Mouse (Mus musculus) spleen, postnatal 14 days (tissue): ENCODE results near the gene Pheta1.

ENCODE experiments used
- DNase-seq, 2 experiments: peaks; one replicate each; pipeline ENCODE4 v3.0.0; 2021 to 2022; ENCODE audit warnings: low spot score in 2 of 2

The Pheta1 gene

DNA sequence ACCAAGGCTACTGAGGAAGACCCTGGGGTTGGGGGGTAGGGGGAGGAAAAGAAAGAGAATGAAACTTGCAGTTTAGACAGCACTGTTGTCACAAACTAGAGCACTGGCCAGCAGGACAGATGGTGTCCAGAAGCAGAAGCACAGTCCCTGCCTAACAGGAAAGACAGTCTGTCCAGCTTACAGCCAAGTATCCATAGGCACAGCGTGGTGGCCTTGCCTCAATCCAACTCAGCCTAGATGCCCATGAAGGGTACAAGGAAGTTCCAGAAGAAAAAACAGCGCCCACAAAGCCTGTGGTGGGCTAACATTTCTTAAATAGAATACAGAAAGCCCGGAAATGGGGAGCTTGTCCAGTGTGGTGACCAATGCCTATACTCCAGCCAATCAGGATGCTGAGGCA, 23.2 kb upstream of the Pheta1 start:
- DNase-seq = no peak

DNA sequence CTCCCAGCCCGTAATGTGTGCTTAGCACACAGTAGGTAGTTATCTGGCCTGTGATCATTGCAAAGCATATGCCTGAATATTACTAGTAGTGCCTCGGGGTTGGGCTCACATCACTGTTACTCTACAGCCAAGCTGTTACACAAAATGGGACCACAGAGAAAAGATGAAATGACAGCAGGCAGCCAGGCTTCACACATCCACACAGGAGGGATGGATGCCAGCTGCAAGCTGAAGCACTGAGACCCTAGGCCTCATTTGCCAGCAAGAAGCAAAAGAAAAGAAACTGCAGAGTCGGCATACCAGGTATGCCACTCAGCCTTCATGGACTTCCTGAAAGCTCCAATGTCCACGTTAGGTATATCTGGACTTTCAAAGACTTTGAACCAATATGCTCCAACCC, 20.9 kb upstream of the Pheta1 start:
- no peak for DNase-seq

DNA sequence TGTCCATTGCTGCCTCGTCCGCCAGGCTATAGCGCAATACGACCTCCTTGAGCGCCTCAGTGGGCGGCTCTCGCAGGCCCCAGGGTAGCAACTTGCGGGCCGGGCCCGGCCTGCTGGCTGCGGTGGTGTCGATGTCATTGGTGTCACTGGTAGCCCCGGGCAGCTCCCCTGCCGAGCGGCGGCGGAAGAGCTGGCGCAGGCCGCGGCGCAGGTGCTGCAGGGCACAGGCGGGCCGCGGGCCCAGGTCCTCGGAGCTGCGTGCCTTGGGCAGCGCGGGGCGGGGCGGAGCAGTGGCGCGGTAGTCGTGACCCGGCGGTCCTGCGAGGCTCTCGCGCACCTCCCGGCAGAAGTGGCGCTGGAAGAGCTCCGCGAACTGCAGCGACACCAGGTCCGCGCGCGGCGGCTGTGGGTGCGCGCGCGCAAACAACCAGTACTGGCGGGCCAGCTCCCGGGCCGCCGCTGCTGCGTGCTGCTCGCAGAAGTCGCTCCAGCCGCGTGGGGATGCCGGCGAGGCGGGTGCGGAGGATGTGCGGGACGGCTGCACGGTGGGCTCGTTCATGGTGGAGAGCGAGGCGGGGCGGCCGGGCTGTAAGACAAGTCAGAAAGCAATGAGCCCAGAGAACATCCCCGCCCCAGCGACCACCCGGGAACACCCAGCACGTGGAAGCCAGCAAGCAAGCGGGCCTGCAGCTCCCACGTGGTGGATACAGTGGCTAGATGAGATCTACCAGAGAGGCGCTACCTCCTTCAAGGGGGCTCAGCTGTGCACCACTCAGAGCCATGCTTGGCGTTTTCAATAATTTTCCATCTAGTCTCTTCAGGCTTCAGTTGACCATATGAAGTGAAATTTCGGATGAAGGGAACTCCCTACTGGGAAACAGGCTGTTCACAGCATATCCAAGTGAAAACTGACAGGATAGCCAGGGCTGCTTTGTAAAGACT, 20.0 kb upstream of the Pheta1 start:
- DNase-seq = no peak

DNA sequence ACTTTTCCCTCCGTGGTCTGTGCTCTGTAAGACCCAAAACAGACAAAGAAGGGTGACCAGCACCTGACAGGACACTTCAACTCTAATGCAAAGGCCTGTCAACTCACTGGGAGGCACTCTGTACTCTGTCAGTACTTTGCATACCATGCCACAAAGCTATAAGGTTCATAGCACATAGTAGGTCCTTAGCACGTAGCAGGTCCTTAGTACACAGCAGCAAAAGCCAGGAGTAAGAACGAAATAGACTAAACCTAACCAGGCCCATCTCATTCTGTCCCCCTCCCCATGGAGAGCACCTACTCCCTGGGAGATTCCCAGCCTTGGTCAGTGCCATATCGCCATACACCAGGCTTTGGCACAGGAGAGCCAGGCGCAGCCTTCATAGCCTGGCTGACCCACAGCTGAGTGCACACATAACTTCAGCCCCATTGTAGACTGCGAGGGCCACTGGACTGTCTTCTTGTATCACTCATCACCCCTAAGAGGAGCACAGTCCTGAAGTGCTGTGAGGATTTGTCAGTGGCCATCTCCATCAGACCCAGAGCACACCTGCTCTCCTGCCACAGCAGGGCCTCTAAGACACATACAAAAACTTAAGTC, 17.7 kb upstream of the Pheta1 start:
- no peak for DNase-seq

DNA sequence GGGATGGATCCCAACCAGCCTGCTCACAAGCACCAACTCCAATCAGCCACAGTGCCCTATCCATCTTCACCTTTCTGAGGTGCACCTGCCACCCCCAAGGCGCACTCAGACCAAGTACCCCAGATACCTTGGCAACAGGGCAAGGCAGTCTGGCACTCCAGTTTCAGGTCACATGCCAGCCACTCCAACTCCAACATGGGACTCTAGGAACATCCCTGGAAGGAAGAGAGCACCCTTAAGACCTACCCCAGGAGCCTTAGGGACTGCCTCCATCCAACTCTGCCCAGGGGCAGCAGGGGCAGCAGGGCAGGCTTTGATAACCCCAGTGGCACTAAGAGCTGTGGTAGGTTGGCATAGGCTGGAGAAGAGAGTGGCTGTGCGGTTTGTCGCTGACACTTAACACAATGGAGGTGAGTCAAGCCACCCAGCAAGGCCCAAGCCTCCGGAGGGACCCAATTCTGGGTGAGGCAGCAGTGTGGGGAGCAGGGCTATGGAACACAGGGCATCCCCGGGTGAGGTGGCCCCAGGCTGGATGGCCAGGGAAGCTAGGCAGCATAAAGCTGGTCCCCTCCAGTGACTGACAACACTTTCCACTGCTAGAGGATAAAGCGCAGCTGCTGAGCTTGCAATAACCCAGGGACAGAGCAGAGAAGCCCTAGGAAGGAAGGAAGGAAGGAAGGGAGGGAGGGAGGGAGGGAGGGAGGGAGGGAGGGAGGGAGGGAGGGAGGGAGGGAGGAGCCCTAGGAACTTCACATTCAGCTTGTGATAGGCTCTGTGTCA, 16.2 kb upstream of the Pheta1 start:
- no peak for DNase-seq

DNA sequence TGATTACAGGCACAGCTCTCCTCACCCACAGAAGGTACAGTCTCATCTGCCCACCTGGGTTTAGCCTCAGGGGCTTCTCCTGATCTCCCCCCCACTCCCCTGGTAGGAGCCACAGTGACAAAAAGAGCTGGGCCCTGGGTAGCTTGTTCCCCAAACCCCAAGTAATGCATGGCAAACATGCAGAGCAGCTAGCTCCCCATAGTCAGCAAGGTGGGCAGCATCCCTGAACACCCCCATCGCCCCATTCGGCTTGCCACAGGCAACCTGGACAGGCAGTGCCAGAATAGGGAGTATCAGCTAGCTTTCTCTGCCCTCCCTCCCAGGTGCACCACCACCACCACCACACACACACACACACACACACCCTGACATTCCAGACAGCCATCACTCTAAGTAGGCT, 15.6 kb upstream of the Pheta1 start:
- no peak for DNase-seq

DNA sequence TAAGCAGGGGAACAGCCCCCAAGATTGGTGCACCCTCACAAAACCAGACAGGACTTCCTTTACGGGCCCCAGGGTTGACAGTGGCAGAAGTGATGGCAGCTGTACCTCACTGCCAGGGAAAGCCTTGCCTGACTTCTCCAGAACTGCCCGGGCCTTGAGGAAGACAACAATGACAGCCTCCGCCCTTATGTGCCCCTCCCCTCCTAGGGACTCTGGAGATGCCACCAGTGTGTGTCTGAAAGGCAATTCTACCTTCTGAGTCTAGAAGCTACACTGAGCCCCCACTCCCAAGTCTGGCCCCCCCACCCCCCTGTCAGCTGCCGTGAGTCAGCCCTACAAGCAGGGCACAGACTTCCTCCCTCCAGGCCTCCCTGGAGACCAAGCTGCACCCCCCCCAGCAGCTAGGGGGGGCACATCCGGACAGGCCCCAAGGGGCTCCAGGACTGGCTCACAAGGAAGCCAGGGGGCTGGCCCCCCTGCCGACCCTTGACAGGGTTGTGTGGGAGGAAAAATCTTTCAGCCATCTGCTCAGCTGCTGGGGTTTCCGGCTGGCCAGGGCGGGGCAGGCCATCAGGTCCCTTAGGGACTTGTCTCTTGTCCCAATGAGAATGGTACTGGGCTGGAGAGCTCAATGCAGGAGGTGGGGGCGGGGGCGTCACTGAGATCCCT, 15.1 kb upstream of the Pheta1 start:
- peak; percentile 70 to 82 for DNase-seq

DNA sequence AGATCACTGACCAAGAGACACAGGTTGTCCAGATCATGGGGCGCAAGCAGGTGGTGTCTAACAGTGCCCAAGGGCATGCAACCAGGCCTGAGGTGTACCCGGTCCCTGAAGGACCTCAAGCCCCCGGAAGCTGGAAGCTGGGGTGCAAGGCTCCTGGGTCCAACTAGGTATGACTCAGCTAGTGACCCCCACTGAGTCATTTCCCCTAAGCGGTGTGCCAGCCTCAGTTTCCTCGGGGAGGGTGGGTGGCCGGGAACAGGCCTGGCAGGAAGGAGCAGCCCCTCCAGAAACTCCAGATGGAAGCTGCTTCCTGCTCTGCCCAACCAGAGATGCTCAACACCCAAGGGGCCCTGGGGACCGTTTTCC, 14.6 kb upstream of the Pheta1 start:
- no peak for DNase-seq

DNA sequence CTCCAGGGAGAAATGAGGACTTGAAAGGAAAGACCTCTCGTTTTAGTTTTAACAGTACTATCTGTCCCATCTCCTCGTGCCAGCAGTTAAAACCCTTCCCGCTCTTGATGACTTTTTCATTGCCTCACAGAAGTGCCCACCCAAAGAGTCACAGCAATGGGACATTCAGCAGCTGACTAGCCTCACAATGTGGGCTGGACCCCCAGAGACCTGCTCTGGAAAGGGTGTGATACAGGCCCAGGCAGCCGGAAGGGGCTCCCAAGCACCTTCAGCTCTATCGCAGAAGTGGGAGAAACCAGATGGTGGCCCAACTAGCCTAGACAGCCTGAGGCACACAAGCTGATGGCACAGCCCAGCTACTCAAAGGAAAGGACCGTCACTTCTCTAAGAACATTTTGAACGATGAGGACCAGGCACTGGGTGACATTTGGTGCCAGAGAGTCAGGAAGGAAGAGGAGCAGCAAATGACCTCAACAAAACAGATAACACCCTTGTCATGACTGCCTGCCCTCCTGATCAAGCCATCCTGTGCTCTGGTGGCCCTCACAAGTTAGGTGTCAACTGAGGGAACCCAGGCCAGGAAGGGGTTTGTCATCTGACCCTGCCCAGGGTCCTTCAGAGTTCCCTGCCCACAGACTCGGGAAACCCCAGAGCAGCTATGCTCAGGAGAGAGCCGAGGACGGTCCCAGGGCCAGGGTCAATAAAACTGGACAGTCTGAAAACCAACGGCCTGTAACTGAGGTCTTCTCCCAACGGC, 13.6 kb upstream of the Pheta1 start:
- no peak for DNase-seq

DNA sequence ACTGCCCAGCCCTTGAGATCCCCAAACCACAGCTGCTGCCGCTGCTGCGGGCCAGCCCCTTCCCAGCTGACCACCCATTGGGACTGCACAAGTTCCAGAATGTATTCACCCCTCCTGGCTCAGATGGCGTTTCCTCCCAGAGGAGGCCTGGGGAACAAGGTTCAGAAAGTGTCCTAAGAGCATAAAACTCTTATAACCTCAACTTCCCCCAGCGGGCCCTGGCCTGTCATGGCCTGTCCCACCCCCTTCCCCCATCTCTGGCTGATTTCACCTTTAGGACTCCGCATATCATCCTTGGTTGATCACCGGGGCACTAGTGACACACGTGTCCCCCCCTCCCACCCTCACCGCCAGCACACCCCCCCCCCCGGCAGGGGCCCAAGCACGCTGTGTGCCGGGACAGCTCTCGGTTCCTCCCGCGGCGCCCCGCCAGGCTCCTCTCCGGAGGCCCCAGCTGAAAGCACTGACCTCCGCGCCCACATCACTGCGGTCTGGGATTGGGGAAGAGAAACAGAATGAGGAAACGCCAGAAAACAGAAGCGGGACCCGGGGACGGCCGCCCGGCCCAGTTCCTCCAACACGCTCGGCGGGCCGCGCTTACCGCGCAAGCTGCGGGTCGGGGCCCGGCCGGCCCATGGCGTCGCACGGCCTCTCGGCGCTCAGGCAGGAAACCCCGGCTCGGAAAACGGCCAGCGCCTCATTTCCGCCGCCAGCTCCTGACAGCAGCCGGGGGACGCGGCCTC, 12.7 kb upstream of the Pheta1 start:
- peak; percentile 67 to 77 for DNase-seq

DNA sequence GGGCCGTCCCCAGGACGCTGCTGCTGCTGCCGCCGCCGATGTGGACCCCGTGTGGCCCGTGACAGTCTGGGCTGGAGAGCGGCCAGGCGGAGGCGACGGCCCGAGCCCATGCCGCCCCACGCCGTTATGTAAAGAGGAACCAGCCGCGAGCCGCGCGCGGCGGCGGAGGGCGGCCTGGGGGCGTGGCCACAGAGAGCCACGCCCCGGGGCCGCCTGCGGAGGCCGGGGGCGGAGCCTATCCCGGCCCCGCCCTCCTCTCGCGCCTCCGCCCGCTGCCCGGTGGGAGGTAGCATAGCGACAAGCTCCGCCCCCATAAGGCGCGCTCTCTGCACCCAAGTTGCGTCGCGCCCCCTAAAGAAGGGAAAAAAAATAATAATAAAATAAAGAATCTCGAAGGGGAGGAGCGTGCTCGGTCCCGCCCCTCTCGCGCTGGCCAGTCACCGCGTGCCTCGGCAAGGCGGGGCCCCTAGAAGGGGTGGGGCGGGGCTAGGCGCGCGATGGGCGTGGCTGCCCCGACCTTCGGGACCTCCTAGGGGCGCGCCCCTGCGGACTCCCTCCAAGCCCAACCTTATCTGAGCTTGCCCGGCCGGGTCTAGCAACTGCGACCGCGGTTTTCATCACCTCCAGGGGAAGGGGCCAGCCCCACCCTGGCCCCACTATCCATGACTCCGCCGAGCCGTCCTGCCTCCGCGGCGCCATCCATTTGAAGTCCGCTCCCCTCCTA, 11.9 kb upstream of the Pheta1 start:
- DNase-seq = peak; percentile 89 to 90

DNA sequence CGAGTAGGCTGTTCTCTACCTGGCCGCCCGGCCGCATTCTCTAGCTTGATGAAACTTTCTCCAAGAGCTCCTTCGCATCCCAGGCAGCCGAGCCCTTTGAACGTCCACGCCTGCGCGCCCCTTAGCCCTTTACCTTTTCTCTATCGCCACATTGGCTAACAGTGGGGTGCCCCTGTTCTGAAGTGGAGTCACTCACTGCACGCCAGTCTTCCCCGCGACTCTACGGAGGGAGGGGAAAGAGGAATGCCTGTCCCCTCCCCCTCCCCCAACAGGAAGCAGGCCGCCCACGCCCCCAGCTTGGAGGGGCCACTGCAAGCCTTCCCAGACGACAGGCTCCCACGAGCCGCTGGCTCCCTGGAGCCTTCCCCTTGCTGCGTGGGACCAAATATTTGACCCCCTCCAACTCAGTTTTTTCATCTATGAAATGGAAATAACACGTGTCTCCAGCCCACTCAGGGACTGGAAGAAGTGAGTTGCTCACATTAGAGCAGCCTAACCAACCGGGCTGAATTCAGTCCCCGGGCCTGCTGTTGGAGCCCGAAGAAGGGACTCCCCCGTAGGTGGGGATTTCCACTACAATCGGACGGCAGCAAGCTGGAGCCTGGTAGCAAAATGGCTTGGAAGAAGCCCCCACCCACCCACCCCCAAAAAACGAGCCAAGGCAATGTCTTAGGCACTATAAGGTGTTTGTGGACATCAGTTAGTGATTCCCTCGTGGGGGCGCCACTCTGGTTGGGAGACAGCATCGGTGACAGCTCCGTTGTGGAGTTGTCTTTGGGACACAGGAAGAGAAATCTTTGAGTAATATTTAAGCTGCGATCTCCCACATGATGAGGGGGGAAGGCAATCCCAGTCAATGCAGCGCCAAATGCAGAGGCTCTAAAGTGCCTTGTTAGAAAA, 11.1 kb upstream of the Pheta1 start, which contains the start of gene Sh2b3:
Sh2b3 (minus strand) TSS at position 206 of the 900 bp plus-strand sequence.
- peak in 1 of 2 experiments; percentile 38 for DNase-seq

DNA sequence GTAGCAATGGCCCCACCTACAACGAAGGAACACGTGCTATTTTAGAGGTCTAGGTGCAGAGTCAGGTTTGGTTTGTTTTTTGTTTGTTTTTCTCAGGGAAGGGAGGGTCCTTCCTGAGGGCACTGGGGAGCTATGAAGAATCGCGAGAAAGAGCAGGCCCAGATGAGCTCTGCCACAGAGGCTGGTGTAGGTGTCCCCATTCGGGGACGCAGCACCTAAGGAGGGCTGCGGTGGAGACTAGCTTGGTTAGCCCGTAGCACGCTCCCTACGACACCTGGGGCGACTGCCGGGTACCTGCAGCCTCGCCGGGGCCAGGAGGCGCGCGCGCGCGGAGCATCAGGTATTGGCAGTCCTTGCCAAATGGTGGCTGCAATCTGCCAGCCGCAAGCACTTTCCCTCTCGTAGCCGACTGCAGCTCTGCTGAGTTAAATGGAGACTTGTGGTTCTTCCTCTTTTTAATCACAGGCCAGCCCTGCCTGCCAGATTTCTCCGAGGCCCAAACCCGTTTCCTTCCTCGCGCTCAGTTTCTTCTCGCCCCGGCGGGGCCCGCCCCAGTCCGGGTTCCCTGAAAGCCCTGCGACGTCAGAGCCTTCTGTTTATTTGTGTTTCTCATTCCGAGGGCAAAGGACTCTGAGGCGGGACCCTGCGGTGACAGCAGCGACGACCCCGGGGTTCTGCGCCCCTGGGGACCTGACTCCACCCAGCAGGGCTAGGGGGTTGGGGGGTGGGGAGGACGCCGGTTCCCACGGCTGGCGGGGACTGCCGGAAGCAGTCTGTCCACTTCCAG, 10.2 kb upstream of the Pheta1 start:
- peak; percentile 48 to 66 for DNase-seq

DNA sequence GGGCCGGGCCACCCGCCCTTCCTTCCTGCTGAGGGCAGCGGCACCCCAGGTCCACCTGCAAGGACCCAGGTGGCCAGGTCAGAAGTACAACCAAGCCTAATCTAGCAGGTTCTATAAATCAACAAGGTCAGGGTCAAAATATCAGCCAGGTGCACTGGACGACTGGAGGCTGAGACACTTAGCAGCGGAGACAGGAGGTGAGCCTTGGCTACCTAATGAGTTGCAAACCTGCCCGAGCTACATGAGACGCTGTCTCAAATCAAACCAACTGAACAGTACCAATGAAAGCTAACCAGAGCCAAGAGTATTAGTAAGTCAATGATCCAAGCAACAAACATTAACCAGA, 9.7 kb upstream of the Pheta1 start:
- no peak for DNase-seq

DNA sequence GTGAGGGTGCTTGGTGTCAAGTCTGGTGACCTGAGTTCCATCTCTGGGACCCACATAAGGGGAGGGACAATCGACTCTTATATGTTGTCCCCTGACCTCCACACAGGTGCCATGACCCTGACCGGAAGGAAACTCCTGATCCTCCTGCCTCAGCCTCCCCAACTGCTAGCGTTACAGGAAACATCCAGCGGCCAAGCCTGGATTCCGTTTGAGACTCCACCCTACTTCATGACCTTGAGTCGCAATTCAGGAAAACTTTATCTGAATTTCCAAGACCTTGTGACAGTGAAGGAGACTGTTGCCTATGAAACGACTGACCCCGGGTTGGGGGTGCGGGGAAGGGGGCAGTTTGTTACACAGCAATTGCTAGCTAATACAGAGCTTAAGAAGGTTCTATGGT, 7.3 kb upstream of the Pheta1 start:
- DNase-seq = no peak

DNA sequence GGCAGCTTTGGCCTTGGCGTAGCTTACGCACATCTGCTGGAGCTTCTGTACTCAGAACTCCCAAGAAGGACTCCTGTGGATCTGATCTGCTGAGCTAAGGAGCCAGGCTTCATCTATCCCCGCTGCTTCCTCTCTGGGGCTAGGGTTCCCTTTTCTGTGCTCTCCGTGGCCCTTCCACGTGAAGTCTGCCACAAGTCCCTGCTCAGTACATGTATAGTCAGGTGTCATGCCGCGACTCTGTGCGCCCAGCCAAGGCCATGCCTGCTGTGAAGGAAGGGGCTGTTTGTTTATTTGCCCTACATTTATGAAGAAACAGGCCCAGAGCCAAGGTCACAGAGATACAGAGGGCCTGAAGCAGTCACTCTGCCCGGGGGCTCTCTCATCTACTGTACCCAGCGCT, 6.8 kb upstream of the Pheta1 start:
- DNase-seq = no peak

DNA sequence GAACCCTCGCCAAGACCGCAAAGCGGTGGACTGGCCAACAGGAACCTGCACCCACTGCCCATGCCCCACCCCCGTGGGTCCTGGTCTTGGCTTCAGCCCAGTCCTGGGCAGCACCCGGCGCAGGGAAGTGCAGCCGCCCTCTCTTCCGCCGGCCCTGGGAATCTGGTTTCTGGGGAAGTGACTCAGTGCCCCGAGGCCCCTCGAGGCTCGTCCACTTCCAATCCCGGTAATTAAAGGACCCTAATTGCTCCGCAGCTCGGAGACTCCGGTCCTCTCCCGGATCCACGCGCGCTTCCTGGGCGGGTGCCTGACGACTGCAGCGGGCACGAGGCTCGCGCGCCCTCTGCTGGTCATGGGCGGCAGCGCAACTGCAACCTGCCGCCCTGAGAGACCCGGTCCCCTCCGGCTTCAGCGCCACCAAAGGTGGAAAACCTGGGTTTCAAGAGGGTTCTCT, 6.1 kb upstream of the Pheta1 start:
- peak; percentile 70 to 78 for DNase-seq
